Mouse (Mus musculus): Measurements from ENCODE around the gene Gm21028. TPM values are rescaled to one million over a fixed set of nuclear protein-coding genes. Genes with fewer than 3 reads are reported as not detected.
"Not testable (repeated sequence)": the region's sequence is repeated elsewhere in the genome, so short reads cannot be mapped to it uniquely, and the experiment has no call there.

The Gm21028 gene
- not detected for total RNA-seq (2021)
- long read RNA-seq, experiment 1 = 0 reads
- long read RNA-seq, experiment 2 = 0 reads

GRCm38 (mm10) chr7:42578488-42578887, at the start of gene Gm21028:
Gene Gm21028, minus strand, starts transcription at chr7:42578588.
- DNase-seq (ENCODE audit: low spot score in 2 of 2) = no peak
- intact Hi-C loops (cut with DNase I) = no loop called here

GRCm38 (mm10) chr7:42595666-42596065, 17.3 kb upstream of the Gm21028 start:
- DNase-seq (ENCODE audit: low spot score in 2 of 2); intact Hi-C loops (cut with DNase I): not testable (repeated sequence)

- DNase-seq (ENCODE audit: low spot score in 2 of 2); intact Hi-C loops (cut with DNase I): not testable (repeated sequence)
Observed at GRCm38 (mm10) chr7:42592413-42592812, 14.0 kb upstream of the Gm21028 start, which contains the start of gene Zfp977. Gene Zfp977, minus strand, starts transcription at chr7:42592547.

GRCm38 (mm10) chr7:42591311-42591710, 12.9 kb upstream of the Gm21028 start:
- intact Hi-C loops (cut with DNase I); DNase-seq (ENCODE audit: low spot score in 2 of 2): not testable (repeated sequence)

GRCm38 (mm10) chr7:42551766-42552165, 26.6 kb downstream of the Gm21028 start:
- intact Hi-C loops (cut with DNase I) = no loop called here
- no peak for DNase-seq (ENCODE audit: low spot score in 2 of 2)

Small RNAs within 50 kb of the gene (microRNA-seq; reads per million reads assigned to microRNA genes)
- 0 reads per million in 2 experiments for gene Gm24938

Other genes starting within 250 kb of the Gm21028 start
- gene 4933421I07Rik, start 130.5 kb downstream of the Gm21028 start, total RNA-seq (2021) = not detected
- 10 to 100 TPM; 16.4 to 19.0 TPM for gene Zfp141, start 72.8 kb downstream of the Gm21028 start, total RNA-seq (2021)
- gene Zfp977, start 14.0 kb upstream of the Gm21028 start, total RNA-seq (2021) = 1 to 10 TPM; 1.9 to 2.5 TPM
- 1 to 10 TPM; 2.8 to 3.4 TPM for gene Zfp976, start 64.0 kb upstream of the Gm21028 start, total RNA-seq (2021)
- gene Zfp975, start 114.2 kb upstream of the Gm21028 start, total RNA-seq (2021) = 1 to 10 TPM; 5.7 to 6.2 TPM
- not detected for gene Gm17067, start 148.4 kb upstream of the Gm21028 start, total RNA-seq (2021)
- not detected for gene Vmn2r62, start 214.9 kb upstream of the Gm21028 start, total RNA-seq (2021)